Mouse (Mus musculus): ENCODE measurements around the gene Arid5b.

Gene Arid5b

DNA sequence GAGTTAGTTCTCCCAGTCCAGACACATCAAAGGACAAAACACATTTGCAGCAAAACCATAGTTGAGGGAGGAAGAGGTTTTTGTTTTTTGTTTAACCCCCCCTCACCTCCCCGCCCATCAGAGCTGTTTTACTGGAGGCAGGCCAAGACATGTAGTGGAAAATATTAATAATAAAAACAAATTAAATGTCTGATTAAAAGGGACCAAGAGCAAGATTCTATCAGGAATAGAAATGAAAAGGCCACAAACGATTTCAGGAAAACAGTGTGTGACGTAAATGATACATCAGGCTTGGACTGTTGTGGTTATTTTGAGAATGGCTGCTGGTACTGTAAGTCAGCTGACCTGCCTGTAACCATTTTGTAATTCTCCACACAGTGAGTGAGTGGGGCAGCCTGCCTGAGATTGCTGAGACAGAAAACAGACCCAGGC lies 85.7 kb downstream of the Arid5b start:
- DNase-seq (ENCODE audit: low spot score): no peak

- peak; percentile 62 for DNase-seq (ENCODE audit: low spot score)
Measured at GRCm38 (mm10) chr10:68191691-68192380, 86.7 kb downstream of the Arid5b start.

DNA sequence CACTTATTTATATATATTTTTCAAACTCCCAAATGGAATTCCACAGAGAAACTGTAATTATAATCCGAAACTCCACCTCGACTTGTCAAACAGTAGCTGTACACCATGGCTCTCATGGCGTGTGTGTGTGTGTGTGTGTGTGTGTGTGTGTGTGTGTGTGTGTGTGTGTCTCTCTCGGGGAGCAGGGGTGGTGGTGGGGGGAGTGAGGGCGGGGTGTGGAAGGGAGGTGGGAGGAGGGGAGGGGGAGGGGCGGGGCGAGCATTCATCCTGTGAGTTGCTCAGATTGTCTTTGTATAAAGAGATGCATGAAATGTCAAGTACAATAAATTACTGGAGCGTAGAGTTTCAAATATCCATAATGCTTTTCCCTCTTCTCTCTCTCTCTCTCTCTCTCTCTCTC lies 87.4 kb downstream of the Arid5b start:
- DNase-seq (ENCODE audit: low spot score): no peak

DNA sequence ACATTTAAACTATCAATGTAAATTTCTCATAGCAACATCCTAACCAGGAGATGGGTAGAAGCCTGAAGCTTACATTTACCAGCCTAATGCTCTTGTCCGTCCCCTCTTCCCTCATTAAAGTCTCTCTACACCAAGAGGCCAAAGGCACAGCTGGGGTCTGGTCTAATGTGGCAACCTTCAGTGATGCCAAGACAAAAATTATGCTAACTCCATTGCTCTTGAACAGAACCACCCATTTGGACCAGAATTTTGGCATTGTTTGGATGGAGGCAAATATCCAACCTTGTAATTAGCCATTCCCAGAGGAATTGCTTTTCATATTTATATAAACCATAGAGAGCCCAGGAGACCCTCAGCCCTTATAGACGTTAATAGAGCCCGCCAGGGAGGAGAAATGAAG lies 88.7 kb downstream of the Arid5b start:
- no peak for DNase-seq (ENCODE audit: low spot score)

GRCm38 (mm10) chr10:68183096-68183495 lies 95.4 kb downstream of the Arid5b start:
- no peak for DNase-seq (ENCODE audit: low spot score)

DNA sequence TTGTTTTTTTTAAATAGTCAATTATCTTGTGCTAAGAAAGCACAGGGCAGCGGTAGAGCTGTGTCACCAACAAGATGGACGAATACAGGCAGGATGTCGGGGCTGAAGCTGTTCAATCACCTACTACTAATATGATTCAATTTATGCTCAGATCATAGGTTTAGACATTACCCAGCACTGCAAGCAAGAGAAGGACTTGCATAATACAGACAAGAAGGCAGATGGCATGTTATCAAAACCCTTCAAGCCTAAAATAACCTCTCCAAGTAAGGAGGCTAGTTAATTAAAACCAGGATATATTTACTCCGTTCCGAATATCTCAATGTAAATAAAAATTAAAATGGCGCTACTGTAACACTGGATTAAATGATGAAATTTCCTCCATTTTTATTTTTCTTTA lies 96.3 kb downstream of the Arid5b start:
- DNase-seq (ENCODE audit: low spot score): no peak

DNA sequence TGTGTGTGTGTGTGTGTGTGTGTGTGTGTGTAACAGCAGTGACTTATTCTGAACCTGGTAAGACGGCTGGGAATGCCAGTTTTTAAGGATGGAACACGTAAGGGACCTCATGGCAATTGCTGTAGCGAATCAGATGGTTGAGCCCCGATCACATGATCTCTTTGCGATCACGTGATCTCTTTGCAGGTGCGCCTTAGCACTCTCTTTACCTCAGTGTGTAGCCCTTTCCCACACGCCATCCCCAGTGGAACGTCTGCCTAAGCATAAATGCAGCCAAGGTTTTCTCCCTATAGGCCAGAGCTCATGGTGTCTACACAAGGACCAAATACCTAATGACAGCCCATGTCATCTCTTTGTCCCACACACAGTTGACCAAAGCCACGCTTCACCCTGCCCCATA lies 97.4 kb downstream of the Arid5b start:
- DNase-seq (ENCODE audit: low spot score): no peak

- DNase-seq (ENCODE audit: low spot score): no peak
Measured at GRCm38 (mm10) chr10:68180721-68181120, 97.8 kb downstream of the Arid5b start.

- no peak for DNase-seq (ENCODE audit: low spot score)
Measured at GRCm38 (mm10) chr10:68180151-68180550, 98.4 kb downstream of the Arid5b start.

GRCm38 (mm10) chr10:68179741-68180140 lies 98.8 kb downstream of the Arid5b start:
- DNase-seq (ENCODE audit: low spot score): no peak

GRCm38 (mm10) chr10:68179339-68179738 lies 99.2 kb downstream of the Arid5b start:
- no peak for DNase-seq (ENCODE audit: low spot score)

DNA sequence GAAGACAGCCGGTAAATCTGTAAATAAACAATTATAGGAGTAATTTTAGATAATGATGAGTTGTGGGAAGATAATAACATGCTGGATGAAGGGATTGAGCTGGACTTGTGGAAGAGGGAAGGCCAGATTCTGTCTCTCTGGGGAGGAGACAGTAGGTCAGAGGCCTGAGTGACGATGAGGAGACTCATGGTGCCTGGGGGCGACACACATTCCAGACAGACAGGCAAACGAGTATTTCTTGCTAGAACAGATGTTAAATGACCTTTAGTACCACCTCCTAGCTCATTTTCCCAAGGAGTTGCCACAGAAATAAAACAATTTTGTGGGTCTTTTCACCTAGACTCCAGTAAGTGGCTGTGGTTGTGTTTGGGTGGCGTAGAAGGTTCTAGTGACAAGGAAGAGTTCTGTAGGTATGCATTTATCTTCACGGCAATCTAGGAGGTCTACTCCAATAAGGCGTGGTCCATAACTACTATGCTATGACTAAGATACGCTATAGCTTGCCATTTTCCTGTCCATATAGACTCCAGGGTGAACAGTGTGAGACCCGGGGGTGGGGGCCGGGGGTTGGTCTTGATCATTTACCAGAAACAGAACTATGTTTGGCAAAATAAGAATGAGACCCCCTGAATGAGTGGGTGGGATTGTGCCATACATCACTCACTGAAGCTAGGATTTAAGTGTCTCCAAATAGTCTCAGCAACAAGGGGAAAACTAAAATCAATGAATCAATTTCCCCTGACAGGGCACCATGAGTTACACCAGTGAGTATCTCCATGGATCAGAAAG lies 100.6 kb downstream of the Arid5b start:
- DNase-seq (ENCODE audit: low spot score): no peak

GRCm38 (mm10) chr10:68175811-68176210 lies 102.7 kb downstream of the Arid5b start:
- DNase-seq (ENCODE audit: low spot score): no peak

DNA sequence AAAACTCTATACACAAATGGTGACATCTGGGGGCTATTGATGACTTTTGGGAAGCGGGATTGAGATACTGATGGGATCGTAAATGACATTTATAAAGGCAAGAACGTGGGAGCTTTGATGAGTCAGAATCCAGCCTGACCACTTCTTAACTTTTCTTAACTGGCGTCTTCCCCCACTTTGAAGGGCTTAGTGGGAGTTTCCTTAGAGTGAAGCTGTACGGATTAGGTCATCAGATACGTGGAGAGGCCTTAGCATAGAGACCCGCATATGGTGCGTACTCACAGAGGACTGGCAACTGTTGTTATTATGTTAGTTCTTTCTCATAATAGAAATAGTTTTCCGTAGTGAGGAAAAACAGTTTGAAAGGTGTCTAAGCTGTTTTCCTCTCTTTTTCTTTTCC lies 104.9 kb downstream of the Arid5b start:
- DNase-seq (ENCODE audit: low spot score): no peak

GRCm38 (mm10) chr10:68172906-68173305 lies 105.6 kb downstream of the Arid5b start:
- DNase-seq (ENCODE audit: low spot score): no peak

GRCm38 (mm10) chr10:68171974-68172373 lies 106.6 kb downstream of the Arid5b start:
- DNase-seq (ENCODE audit: low spot score): no peak

DNA sequence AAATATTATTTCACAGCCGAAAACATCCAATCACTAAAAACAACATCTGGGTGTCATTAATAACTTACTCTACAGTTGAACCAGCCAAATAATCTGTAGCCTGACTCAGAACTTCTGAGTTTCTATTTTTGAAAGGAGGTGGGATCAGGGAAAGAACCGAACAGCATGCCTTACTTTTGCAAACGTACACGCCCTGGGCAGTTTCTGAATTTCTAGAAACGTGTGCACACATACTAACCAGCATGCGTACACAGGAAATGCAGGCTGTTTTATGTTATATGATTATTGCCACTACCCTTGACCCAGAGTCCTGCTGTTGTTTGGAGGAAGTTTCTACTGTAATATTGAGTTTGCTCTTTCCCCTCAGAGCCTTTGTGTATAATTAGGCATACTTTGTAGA lies 109.9 kb downstream of the Arid5b start:
- DNase-seq (ENCODE audit: low spot score): no peak

GRCm38 (mm10) chr10:68168141-68168540 lies 110.4 kb downstream of the Arid5b start:
- DNase-seq (ENCODE audit: low spot score): no peak

DNA sequence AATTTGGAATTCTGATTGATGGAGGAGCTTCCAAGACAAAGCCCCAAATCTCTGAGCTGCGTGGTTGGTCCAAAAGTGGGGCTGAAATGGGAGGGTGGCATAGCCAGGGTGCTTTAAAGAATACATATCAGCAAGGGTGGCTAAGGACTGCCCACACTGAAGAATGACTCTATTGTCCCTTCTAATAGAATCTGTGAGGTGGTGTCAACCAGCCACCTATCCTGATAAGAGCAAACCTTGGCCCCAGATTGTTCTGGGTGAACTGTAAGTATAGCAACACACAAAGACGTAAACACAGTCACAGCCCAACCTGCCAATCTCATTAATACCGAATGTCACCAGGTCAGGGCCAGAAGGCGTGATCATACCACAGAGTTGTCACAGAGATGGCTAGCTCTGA lies 111.4 kb downstream of the Arid5b start:
- DNase-seq (ENCODE audit: low spot score): no peak

- no peak for DNase-seq (ENCODE audit: low spot score)
Measured at GRCm38 (mm10) chr10:68166695-68167086, 111.8 kb downstream of the Arid5b start.

GRCm38 (mm10) chr10:68165709-68166694 lies 112.5 kb downstream of the Arid5b start:
- no peak for DNase-seq (ENCODE audit: low spot score)

All from ovary, postnatal 36 days (tissue).